Mouse (Mus musculus) left cerebral cortex, adult 2 months (tissue): ENCODE data around the gene Tmem186. TPM values are rescaled to one million over a fixed set of nuclear protein-coding genes. Genes with fewer than 3 reads are reported as not detected.

Experiments
- DNase-seq, 2 experiments: peaks; one replicate each; pipeline ENCODE4 v3.0.0; 2021 to 2022; ENCODE audit warnings: low spot score in 2 of 2, mixed read lengths in 1 of 2; ENCODE audit errors: extremely low spot score in 1 of 2
- H3K27ac ChIP-seq: fragments of 200-600 bp; 2 replicates; pipeline ENCODE4 v1.8.1; 2022
- H3K4me3 ChIP-seq: fragments of 200-600 bp; 2 replicates; pipeline ENCODE4 v1.8.1; 2022
- CTCF ChIP-seq: fragments of 200-600 bp; IDR thresholded peaks from 2 replicates; pipeline ENCODE4 v1.8.1; 2022; ENCODE audit warnings: antibody characterized with exemption, mild to moderate bottlenecking, moderate library complexity
- intact Hi-C: fragments of 180-260 bp; cut with DNase I; formaldehyde crosslinking; loops from one replicate; pipeline ENCODE4 v1.15.1; 2025
- microRNA-seq, 2 experiments: library from miRNA; unstranded; fragments of <30 nt; microRNA quantifications; one replicate each; pipeline ENCODE4 v1.2.0; 2021
- total RNA-seq, 2 experiments: library from RNA; stranded (reverse); gene quantifications; 2 replicates each; pipeline ENCODE4 v1.2.3; 2021

Tmem186 gene
- total RNA-seq, 2 experiments from 2014 or later: 12.5 to 13.1 TPM

DNA sequence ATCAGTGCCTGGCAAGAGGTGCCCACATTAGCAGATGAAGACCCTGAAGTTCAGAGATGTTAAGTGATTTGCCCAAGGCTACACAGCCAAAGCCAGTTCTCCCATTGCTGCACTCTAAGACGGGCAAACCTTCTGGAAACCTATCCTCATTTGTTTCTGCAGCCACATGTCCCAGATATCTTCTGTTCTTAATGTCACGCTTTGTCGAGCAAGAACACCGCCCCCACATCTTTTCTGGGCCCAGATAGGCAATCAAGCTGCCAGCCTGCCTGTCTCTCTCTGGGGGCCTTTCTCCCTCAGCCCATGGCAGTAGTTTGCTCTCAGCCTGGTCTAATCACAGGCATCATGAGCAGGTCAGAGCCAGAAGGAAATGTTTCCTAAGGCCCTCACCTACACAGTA, 41.2 kb downstream of the Tmem186 start:
- peak in 1 of 2 experiments; percentile 33 for DNase-seq

DNA sequence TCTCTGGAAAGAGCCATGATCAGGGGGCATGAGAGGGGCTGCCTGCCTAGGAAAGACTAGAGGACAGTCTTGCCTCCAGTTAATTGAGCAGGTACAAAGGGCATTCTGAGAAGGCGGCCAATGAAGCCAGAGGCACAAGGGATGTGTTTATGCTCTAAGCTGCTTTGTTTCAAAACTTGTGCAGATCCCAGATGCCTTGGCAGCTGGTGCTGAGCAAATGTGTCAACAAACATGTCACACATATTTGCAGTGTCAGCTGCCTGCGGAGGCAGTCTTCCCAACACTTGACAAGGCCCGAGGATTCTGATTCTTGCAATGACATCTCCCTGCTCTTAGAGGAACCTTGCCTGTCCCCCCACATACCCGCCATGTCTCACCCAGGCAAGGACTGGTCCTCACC, 42.1 kb downstream of the Tmem186 start:
- TF ChIP-seq CTCF: no peak
- peak; percentile 37 to 40 for DNase-seq
- no peak overlapping the region for H3K27ac ChIP-seq
- no peak overlapping the region for H3K4me3 ChIP-seq
- intact Hi-C loops: no loop called here

More for the DNA sequence above, 41.2 kb downstream of the Tmem186 start:
- intact Hi-C loops: no loop called here
- Histone ChIP-seq H3K27ac (no peak overlapping the region), H3K4me3 (no peak overlapping the region)
- no peak for TF ChIP-seq CTCF

DNA sequence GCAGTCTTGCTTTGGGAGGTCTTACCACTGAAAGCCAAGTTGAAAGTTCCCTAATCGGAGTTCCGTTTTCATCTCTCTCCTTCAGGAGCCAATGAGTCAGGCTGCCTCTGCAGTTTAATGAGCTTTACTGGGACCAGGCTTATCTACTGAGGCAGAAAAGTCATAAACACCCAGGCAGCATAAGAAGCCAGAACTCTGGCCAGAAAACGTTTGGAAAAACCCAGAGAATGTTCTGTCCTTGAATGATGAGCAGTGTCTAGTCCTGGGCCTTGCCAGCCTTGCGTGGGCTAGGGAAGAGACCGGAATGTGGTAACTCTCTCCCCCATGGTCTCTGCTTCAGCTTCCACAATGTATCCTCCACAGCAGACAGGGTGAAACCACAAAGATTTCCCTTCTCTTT, 52.5 kb downstream of the Tmem186 start:
- Histone ChIP-seq H3K27ac (no peak overlapping the region), H3K4me3 (no peak overlapping the region)
- intact Hi-C loops: no loop called here
- DNase-seq: no peak
- TF ChIP-seq CTCF: no peak

DNA sequence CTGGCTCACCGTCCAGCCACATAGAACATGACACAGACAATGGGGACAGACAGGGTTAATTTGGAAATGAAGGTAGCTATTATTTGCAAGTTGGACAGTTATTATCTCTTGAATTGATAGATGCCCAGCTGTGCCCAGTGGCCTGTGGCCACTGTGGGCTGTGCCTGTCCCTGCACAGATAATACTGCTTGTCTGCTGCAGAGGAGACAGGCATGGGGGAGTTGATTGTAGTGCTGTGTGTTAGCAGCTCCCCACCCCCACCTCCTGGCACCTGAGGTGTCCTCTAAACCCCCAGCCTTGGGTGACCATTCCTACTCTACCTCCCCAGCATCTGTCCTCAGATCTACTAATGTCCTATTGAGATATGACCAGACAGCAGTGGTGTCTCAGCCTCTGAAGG, 53.3 kb downstream of the Tmem186 start:
- no peak overlapping the region for H3K4me3 ChIP-seq
- DNase-seq: no peak
- TF ChIP-seq CTCF: no peak
- intact Hi-C loops: no loop called here
- no peak overlapping the region for H3K27ac ChIP-seq

Small RNA genes lying within 50 kb of the gene (microRNA-seq; reads per million reads assigned to microRNA genes)
- 0 reads per million in 2 experiments for gene Gm22137

Other genes starting within 250 kb of the Tmem186 start
- gene Tmem114, start 212.6 kb downstream of the Tmem186 start, total RNA-seq: 1 to 10 TPM; 1.3 to 2.5 TPM
- gene Mettl22, start 166.9 kb downstream of the Tmem186 start, total RNA-seq: 10 to 100 TPM; 25.3 to 29.6 TPM
- gene Abat, start 124.3 kb downstream of the Tmem186 start, total RNA-seq: 100 to 1,000 TPM; 140 to 156 TPM
- 10 to 100 TPM; 36.2 to 36.9 TPM for gene Pmm2, start within 50 bp of the Tmem186 start, total RNA-seq
- 10 to 100 TPM; 11.2 to 16.4 TPM for gene Carhsp1, start 34.4 kb upstream of the Tmem186 start, total RNA-seq
- gene Gm5767, start 43.1 kb upstream of the Tmem186 start, total RNA-seq: not detected
- 100 to 1,000 TPM; 167 to 182 TPM for gene Usp7, start 154.6 kb upstream of the Tmem186 start, total RNA-seq
- 100 to 1,000 TPM; 111 TPM for gene 1810013L24Rik, start 192.4 kb upstream of the Tmem186 start, total RNA-seq